Mouse (Mus musculus): ENCODE measurements around the gene Pnisr. TPM values are rescaled to one million over a fixed set of nuclear protein-coding genes. Genes with fewer than 3 reads are reported as not detected.

The Pnisr gene
- 144 and 186 TPM in 2 replicates for total RNA-seq (2014; fragmentation: Nextera tagmentation)
- 71.7 and 113 TPM in 2 replicates for total RNA-seq (2017)

DNA sequence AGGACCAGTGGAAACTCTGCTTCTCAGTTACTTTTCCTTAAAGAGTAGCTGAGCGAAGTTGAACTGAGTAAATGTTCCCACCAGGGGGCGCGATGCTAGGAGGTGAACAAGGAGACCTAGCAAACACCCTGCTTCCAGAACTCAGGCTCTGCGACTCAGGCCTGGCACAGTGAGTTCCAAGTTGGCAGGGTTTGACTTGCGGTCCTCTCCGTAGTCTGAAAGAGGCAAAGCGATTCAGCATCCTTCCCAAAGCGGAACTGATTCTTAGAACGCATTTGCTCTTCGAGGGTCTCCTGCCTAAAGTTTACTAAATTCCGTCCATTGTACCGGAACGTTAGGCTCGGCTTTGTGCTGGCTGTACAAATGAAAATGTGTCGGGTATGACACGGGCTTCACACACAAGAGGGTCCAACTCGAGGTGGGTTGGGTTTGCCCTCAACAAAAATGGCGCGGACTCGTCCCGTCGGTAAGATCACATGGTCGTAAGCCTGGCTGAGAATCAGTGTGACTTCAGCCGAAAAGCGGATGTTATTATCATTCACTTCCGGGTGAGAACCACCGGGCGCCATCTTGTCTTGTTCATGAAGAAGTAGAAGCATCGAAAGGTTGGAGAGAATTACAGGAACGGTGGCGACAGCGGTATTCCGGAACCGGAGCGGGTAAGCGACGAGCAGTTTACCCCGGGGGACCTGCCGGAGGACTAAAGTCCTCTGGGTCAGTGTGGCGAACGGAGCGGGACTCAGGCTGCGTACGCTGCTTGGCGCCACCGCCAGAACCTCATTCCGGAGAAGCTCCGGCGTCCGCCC, at the start of gene Pnisr:
Gene Pnisr (plus strand): TSS at position 103 of the 806 bp plus-strand sequence.
- peak; percentile 93 for ATAC-seq (replicated peaks; ENCODE audit: poor library complexity, severe bottlenecking)

GRCm38 (mm10) chr4:21801013-21801412, 46.4 kb upstream of the Pnisr start:
- ATAC-seq (replicated peaks; ENCODE audit: poor library complexity, severe bottlenecking) = no peak

DNA sequence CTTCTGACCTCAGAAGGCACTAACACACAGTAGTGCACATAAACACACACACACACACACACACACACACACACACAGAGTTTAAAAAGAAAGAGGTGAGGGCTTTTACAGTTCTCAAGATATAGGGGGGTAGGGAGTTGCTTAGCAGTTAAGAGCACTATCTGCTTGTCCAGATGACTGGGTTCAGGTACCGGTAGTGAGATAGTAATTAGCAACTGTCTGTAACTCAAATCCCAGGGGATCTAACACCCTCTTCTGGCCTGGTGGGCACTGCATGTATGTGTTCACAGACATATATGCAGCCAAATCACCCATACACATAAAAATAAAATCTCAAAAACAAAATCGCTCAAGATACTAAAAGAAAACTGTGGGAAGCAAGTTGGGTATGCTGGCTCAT, 45.8 kb upstream of the Pnisr start:
- ATAC-seq (replicated peaks; ENCODE audit: poor library complexity, severe bottlenecking) = no peak

GRCm38 (mm10) chr4:21807204-21807603, 40.2 kb upstream of the Pnisr start:
- no peak for ATAC-seq (replicated peaks; ENCODE audit: poor library complexity, severe bottlenecking)

DNA sequence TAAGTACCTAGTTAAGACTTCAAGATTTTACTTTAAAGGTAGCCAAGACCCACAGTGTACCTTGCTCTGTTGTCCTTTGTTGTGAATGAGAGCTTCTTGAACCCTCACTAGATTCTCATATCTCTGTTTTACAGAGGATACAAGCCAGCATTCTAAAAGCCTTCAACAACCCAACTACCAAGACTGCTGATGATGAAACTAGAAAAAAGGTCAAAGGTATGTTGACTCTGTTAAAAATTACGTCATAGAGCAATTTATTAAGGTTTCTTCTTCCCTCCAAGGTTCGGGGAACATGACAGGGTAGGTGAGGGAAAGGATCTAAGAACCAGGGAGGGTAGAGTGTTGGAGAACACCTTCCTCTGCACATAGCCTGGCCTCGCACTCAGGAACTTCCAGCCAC, 36.8 kb upstream of the Pnisr start:
- ATAC-seq (replicated peaks; ENCODE audit: poor library complexity, severe bottlenecking) = no peak

DNA sequence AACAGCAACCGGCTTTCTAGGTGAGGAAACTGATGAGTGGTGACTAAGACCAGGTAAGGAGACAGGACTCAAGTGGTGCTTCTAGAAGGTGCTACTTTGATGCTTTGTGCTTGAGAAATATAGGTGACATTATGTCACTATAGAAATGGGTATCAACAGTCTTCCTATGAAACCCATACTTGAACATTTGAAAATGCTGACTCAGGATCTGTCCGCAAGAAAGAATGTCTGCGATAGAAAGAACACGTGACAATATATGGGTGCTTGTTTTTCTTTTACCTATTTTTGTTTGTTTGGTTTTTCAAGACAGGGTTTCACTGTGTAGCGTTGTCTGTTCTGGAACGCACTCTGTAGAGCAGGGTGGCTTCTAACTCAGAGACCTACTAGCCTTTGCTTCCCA, 34.7 kb upstream of the Pnisr start:
- ATAC-seq (replicated peaks; ENCODE audit: poor library complexity, severe bottlenecking) = no peak

- peak; percentile 99 for ATAC-seq (replicated peaks; ENCODE audit: poor library complexity, severe bottlenecking)
Measured at GRCm38 (mm10) chr4:21814029-21814428, 33.4 kb upstream of the Pnisr start.

DNA sequence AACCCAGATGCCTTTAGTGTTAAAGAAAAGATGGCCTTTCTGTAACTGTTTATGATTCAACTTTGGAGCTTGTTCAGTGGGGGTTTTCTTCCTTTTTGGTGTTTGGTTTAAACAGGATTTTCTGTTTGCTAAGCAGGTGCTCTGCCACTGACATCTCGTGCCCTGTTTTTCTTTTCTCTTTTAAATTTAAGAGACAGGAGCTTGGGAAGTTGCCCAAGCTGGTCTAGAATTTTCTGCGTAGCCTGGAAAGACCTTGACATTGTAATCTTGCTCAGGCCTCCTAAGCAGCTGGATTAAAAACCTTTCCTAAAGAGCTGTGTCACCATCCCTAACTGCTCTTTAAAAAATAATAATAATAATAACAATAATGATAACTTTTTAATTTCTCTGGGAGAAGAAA, 20.8 kb upstream of the Pnisr start:
- no peak for ATAC-seq (replicated peaks; ENCODE audit: poor library complexity, severe bottlenecking)

DNA sequence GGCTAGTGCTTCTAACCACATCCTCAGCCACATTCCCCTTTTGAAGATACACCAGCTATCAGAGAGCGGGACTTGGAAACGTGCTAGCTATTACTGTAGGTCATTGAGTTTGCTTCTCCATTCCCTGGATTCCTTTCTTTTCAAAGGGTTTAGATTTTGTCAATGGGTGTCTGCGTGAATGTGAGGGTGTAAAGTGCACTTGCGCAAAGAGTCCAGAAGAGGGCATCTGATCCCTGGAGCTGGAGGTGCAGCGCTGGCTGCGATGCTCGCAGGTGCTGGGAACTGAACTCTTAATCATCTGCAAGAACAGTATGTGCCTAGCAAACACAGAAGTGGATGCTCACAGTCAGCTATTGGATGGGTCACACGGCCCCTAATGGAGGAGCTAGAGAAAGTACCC, 14.5 kb upstream of the Pnisr start:
- no peak for ATAC-seq (replicated peaks; ENCODE audit: poor library complexity, severe bottlenecking)

GRCm38 (mm10) chr4:21848287-21848630, 876 bp downstream of the Pnisr start:
- ATAC-seq (replicated peaks; ENCODE audit: poor library complexity, severe bottlenecking) = peak; percentile 72

DNA sequence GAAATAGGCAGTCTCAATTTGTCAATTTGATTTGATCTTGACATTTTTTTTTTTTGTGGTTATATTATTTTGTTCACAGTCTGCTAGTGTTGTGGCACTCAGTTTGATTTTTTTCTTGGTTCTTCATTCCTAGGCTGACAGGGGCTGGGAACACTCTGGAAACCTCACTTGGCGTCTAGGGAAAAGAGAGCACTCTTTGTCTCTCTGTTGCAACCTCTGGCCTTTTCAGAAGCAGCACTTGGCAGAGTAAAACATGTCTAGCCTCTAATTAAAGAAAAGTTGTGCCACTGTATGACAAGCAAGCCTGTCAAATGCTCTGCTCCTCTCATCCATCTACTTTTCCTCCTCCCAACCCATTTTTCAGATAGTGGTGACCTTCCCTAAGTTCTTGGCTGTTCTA, 10.1 kb downstream of the Pnisr start:
- ATAC-seq (replicated peaks; ENCODE audit: poor library complexity, severe bottlenecking) = no peak

GRCm38 (mm10) chr4:21865226-21865625, 17.8 kb downstream of the Pnisr start:
- no peak for ATAC-seq (replicated peaks; ENCODE audit: poor library complexity, severe bottlenecking)

- no peak for ATAC-seq (replicated peaks; ENCODE audit: poor library complexity, severe bottlenecking)
Measured at GRCm38 (mm10) chr4:21878776-21879175, 31.4 kb downstream of the Pnisr start.

DNA sequence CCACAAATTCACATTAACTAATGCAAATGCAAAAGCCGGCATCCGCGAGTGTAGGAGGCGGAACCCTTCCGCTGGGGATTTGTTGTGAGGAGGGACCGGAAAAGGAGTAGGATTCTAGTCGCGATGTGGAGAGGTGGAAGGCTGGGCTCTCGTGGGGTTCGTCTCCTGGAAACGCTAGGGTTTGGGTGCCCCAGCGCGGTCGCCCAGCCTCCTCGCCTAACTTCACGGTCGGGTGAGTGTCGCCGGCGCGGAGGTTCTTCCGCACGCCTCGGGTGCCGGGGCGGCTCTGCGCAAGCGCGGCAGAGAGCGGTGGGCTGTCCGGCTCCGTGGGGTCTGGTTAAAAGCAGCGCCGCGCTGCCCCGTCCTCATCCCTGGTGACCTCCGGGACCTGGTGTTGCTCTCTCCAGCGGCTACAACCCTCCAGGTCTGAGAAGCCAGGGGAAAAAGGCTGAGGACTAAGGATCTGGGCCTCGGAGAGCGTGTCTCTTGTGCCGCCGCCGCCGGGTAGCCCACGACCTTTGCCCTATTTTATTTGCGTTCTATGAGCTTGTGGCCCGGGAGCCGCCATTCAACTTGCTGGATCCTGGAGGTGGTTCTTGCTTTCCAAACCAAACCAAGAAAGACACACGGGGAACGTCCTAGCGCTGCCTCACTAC, 32.3 kb downstream of the Pnisr start, which contains the start of gene Coq3:
Gene Coq3 (plus strand): TSS at position 109 of the 656 bp plus-strand sequence.
- peak; percentile 94 for ATAC-seq (replicated peaks; ENCODE audit: poor library complexity, severe bottlenecking)

GRCm38 (mm10) chr4:21882806-21883205, 35.4 kb downstream of the Pnisr start:
- no peak for ATAC-seq (replicated peaks; ENCODE audit: poor library complexity, severe bottlenecking)

- ATAC-seq (replicated peaks; ENCODE audit: poor library complexity, severe bottlenecking) = no peak
Measured at GRCm38 (mm10) chr4:21885831-21886230, 38.4 kb downstream of the Pnisr start.

Other genes with a start within 250 kb of the Pnisr start
- gene Prdm13, start 161.6 kb upstream of the Pnisr start, total RNA-seq (2014; fragmentation: Nextera tagmentation) = not detected in 2 replicates
- gene Prdm13, start 161.6 kb upstream of the Pnisr start, total RNA-seq (2017) = not detected in 2 replicates
- gene Ccnc, start 119.9 kb upstream of the Pnisr start, total RNA-seq (2014; fragmentation: Nextera tagmentation) = 22.2 and 31.3 TPM in 2 replicates
- 34.0 and 41.4 TPM in 2 replicates for gene Ccnc, start 119.9 kb upstream of the Pnisr start, total RNA-seq (2017)
- gene Usp45, start 80.4 kb upstream of the Pnisr start, total RNA-seq (2014; fragmentation: Nextera tagmentation) = 15.3 and 29.5 TPM in 2 replicates
- gene Usp45, start 80.4 kb upstream of the Pnisr start, total RNA-seq (2017) = 12.0 and 14.4 TPM in 2 replicates
- 9.1 and 11.7 TPM in 2 replicates for gene Tstd3, start 80.4 kb upstream of the Pnisr start, total RNA-seq (2014; fragmentation: Nextera tagmentation)
- 11.8 and 13.1 TPM in 2 replicates for gene Tstd3, start 80.4 kb upstream of the Pnisr start, total RNA-seq (2017)
- 5.9 and 9.6 TPM in 2 replicates for gene Coq3, start 32.1 kb downstream of the Pnisr start, total RNA-seq (2014; fragmentation: Nextera tagmentation)
- gene Coq3, start 32.1 kb downstream of the Pnisr start, total RNA-seq (2017) = 9.0 and 20.3 TPM in 2 replicates
- not detected in 2 replicates for gene Faxc, start 83.7 kb downstream of the Pnisr start, total RNA-seq (2014; fragmentation: Nextera tagmentation)
- gene Faxc, start 83.7 kb downstream of the Pnisr start, total RNA-seq (2017) = not detected in 2 replicates

Data from granulocyte monocyte progenitor cell, adult 5-6 weeks (primary cell).